Mouse (Mus musculus): ENCODE data around the gene Insc.

DNA sequence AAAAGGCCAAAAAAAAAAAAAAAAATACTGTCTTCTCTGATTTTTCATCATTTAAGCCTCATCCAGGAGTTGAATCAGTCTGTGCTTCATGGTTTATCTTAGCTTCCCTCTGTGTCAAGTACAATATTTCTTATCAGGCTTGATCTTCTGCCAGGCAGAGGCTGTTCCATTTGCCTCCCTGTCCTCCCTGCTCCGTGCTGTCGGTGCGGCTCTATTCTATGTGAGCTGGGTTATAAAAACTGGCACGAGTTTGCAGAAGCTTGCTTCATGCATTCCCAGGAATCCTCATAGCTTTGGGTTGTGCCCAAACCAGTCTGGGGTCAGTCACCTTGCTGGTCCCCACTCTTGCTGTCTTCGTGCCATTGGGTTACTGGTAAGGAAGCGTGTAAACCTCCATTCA is 12.3 kb upstream of the Insc start:
- TF ChIP-seq POLR2A (IDR thresholded peaks at IDR 0.05; ENCODE audit: low read depth, low read length) (no peak), CTCF (conservative IDR thresholded peaks at IDR 0.05; ENCODE audit: insufficient read depth, insufficient read length, low read depth, low read length) (no peak)
